Mouse (Mus musculus) adrenal gland, adult 2 months (tissue): ENCODE measurements at regions not wholly inside any gene's neighbourhood (a gene's known extent, or its start where the extent isn't known, plus 50 kb on each side); places are given as distances from the start of the nearest gene placed in this dataset.

Source experiments
- DNase-seq: peaks from one replicate; pipeline ENCODE4 v3.0.0; 2021

DNA sequence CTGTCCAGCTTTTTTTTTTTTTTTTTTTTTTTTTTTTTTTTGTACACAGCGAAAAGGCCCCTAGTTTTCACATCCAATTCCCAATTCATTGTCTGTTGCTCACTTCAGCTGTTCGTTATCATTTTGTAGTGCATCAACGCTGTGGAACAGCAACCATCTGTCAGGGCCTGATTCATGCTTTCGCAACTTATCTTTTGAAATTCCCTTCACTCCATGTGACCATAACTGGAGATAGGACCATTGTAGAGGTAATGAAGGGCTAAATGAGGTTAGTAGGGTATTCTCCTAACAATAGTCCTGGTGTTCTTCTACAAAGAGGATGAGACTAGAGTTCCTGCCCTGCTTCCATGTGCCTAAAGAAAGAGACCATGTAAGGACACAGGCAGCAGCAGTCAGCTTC is 146.6 kb upstream of the Clnk start:
- DNase-seq = peak; percentile 13

GRCm38 (mm10) chr5:39000643-39001042 is 124.0 kb upstream of the Clnk start:
- DNase-seq = no peak

DNA sequence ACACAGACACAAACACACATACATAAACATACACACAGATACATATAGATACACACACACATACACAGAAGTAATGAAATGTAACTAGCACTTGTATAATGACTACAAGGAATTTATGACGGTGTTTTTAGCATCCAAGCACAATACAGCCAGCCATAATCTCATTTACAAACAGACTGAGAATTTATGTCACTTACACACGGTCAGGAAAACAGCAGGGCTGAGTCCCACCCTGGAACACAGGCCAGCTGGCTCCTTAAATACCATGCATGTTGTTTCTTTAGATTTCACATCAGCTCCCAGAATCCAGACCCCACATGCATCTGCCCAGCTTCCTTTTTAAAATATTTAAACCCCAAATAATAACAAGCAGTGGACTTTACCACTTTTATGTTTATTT is 123.1 kb upstream of the Clnk start:
- no peak for DNase-seq

DNA sequence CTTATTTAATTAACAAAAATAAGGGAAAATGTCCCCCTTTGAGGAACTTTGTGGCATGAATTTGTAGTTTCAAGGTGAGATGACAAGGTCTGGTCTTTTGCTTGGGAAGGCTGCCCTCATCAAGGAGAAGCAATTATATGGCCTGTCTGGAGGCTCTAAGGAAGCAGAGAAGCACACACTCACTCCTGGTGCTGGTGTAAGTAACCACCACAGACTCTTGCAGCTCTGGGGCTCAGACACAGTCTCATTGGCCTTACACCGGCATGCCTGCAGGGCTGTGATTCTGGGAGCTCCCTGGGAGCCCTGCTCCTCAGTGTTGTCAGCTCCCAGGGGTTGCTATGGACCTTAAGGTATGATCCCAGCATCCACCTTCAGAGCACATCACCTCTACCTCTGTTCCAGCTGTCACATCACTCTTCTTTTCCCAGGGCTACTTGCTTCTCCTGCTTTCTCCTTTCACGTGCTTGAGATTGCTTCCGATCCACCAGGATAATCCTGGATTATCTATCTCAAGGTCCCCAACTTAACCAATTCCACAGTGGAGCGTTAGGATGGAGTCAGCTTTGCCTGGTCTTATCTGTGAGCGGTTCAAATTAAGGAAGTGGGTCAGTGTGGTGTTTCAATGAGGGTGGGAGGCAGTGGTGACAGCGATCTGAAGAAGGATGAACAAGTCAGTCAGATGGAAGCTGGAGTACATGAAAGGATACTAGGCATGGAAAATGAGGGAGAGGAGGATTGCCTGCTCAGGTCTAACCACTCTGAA is 96.0 kb upstream of the Clnk start:
- no peak for DNase-seq

DNA sequence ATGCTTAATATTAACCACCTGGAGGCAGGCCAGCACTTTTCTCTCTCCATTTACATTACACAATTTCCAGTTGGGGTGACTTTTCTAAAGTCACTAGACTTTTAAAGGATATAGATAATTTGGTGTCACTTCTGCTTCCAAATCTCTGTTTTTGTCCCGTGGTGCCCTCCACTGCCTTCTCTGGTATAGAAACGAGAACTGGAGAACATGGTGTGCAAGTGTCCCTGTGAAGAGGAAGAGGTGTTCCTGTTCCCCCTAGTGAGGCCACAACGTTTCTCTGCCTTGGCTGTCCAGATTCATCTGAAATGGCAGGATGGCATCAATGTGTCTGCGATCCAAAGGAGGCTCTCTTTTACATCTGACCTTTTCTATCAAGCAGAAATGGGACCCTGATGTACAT is 93.9 kb upstream of the Clnk start:
- DNase-seq = no peak

GRCm38 (mm10) chr5:38967010-38967409 is 90.4 kb upstream of the Clnk start:
- DNase-seq = no peak

DNA sequence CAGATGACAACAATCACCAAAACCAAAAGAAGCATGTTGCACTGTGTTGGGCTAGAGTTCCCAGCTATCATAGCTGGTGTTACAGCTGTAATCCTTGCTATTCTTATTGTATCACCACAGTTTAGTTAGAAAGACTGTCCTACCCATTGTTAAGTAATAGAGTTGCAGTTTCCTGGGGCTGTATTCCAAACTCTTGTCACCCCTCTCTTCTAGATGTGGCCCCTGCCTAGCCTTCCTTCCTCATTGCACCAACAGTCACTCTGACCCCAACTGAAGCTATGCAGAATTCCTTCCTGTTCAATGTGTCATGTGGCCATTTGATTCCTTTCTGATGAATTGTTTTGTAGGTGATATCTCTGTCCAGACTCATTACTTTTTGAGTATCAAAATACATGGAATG is 87.8 kb upstream of the Clnk start:
- DNase-seq = no peak

GRCm38 (mm10) chr5:38950520-38951288 is 74.1 kb upstream of the Clnk start:
- DNase-seq = no peak

DNA sequence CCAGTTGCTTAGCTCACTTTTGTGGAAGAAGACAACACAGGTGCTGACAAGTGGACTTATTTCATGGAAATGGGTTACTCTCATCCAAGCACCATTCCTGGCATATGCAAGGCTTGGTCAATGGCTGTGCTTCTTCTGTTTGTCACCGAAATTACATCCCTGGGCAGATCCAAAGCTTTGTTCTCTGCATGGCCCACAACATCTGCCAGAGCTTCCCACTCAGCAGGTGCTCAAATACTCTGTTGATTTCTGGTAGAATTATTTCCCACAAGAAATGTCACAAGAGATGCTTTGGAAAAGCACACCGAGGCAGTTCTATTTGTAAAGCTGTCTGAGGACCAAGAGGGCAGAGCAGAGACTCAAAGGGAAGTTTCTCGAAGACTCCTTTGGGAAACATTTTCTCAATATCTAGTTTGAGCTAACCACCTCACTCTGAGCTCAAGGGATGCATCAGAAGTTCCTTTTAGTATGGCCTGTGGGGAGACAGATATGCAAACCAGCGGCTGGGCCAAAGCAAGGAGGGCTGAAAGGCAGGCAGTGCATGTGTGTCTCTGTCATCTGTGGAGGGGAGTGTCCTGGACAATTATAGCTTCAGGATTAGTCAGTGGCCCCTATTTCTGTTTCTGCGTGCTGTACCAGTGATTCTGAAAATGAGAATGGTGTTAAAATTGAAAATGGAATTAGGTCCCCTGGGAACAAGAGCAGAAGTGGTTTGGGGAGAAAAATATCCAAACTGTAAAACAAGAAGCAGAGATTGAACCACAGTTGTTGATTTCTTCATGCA is 69.5 kb upstream of the Clnk start:
- no peak for DNase-seq

- no peak for DNase-seq
Measured at GRCm38 (mm10) chr5:38932382-38933079, 55.9 kb upstream of the Clnk start.

DNA sequence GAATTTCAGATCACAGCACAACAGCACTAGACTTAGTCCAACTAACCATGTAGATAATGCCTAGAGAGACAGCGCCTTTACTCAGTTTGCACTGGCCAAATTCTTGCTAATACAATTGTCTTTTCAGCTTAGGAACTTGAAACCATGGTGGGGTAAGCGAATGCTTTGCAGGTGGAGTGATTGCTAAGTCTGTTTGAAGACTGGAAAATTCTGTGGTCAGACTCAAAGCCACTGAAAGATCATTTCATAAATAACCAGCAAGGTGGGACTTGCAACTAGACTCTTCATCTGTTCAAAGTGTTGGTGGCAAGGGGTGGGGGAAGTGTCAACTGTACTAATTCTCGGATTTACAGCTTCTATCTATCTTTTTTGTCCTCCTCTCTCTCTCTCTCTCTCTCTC is 50.4 kb upstream of the Clnk start:
- no peak for DNase-seq
